Mouse (Mus musculus): ENCODE measurements around the gene App. TPM values are rescaled to one million over a fixed set of nuclear protein-coding genes. Genes with fewer than 3 reads are reported as not detected.

Gene App
- polyA plus RNA-seq, 1 experiment from 2014 or later, result 158 TPM

DNA sequence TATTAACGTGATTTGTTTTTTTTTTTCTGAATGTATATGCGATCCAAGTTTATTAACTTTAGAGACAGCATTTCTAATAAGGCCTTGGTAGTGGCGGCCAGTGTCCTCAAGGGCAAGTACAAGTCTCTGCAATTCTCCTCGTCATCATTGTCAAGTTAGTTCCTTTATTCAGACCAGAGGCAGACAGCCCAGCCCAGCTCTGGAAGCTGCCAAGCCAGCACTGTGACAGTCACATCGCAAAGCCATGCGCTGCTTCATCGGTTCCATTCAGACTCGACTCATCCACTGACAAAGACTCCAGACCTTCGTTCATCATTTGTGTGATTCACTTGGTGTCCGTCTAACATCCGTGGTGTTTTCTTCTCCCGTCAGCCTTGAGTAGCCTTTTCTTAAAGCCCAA is 100.9 kb downstream of the App start:
- H3K4me1 ChIP-seq (ENCODE audit: control insufficient read depth, insufficient read depth, low read length), result no peaks in the 10 kb centered on the region
- WGBS, result 80% methylated on average over 12 of the region's 12 CpGs
- no peak for ATAC-seq
- H3K27ac ChIP-seq (ENCODE audit: low read depth, low read length), result no peak overlapping the region
- no peak overlapping the region for H3K4me2 ChIP-seq (ENCODE audit: low read length)
- no peaks in the 10 kb centered on the region for H3K27me3 ChIP-seq (replicated peaks; ENCODE audit: control insufficient read depth, insufficient read depth, low read length)
- no peak for DNase-seq (ENCODE audit: low spot score)
- no peaks in the 10 kb centered on the region for H3K9me3 ChIP-seq (replicated peaks; ENCODE audit: control insufficient read depth, low read length)
- H3K36me3 ChIP-seq (ENCODE audit: control insufficient read depth, insufficient read depth, low read length), result peaks cover 33% of the 10 kb centered on the region; the same call in 1 of the 2 replicates
- H3K9ac ChIP-seq (ENCODE audit: low read length), result no peak overlapping the region
- H3K4me3 ChIP-seq (ENCODE audit: low read depth, low read length), result no peak overlapping the region

DNA sequence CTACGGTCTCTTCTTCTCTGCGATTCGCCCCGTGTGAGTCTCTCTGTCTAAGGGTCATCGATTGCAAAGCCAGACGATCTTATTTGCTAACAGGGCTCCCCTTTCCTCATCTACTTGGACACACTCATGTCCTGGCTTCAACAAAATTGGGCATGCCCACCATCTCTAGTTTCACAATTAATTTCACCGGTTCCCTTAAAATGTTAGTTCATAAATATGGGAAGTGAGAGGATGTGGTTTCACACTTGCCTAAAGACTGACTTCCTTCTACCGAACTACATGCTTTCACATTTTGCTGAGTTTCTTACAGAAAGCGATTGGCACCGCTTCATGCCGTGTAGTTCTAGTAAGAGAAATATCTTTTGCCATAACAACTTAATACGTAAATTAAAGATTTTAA is 101.8 kb downstream of the App start:
- 96% methylated on average over 12 of the region's 12 CpGs for whole genome bisulfite sequencing

DNA sequence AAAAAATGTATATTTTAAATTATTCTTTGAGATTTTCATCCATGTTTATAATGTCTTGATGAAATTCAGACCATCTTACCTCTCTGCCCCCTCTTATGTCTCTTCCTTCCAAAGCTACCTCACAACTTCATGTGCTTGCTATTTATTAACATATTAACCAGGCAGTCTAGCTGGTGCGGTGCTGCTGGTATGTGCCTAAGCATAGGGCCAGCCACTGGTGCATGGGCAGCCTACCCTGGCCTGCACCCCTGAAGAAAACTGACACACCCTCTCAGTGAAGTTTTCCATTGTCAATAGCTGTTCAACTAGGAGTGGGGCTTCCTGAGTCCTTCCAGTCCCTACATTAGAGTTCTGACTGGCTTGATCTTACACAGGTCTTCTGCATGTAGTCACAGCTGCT is 102.3 kb downstream of the App start:
- no peak overlapping the region for H3K4me3 ChIP-seq (ENCODE audit: low read depth, low read length)
- no peaks in the 10 kb centered on the region for H3K27me3 ChIP-seq (replicated peaks; ENCODE audit: control insufficient read depth, insufficient read depth, low read length)
- ATAC-seq (no peak), DNase-seq (ENCODE audit: low spot score) (no peak)
- no peaks in the 10 kb centered on the region; the same call in 1 of the 2 replicates for H3K4me1 ChIP-seq (ENCODE audit: control insufficient read depth, insufficient read depth, low read length)
- no peaks in the 10 kb centered on the region for H3K9me3 ChIP-seq (replicated peaks; ENCODE audit: control insufficient read depth, low read length)
- no peak overlapping the region for H3K9ac ChIP-seq (ENCODE audit: low read length)
- WGBS, result 97% methylated on average over 1 of the region's 1 CpGs
- no peak overlapping the region for H3K4me2 ChIP-seq (ENCODE audit: low read length)
- H3K36me3 ChIP-seq (ENCODE audit: control insufficient read depth, insufficient read depth, low read length), result peaks cover 20% of the 10 kb centered on the region; the same call in 1 of the 2 replicates
- H3K27ac ChIP-seq (ENCODE audit: low read depth, low read length), result no peak overlapping the region

More for the DNA sequence above, 101.8 kb downstream of the App start:
- Histone ChIP-seq H3K9me3 (replicated peaks; ENCODE audit: control insufficient read depth, low read length) (no peaks in the 10 kb centered on the region), H3K9ac (ENCODE audit: low read length) (no peak overlapping the region), H3K27ac (ENCODE audit: low read depth, low read length) (no peak overlapping the region), H3K27me3 (replicated peaks; ENCODE audit: control insufficient read depth, insufficient read depth, low read length) (no peaks in the 10 kb centered on the region), H3K36me3 (ENCODE audit: control insufficient read depth, insufficient read depth, low read length) (peaks cover 26% of the 10 kb centered on the region; the same call in 1 of the 2 replicates), H3K4me2 (ENCODE audit: low read length) (no peak overlapping the region), H3K4me1 (ENCODE audit: control insufficient read depth, insufficient read depth, low read length) (no peaks in the 10 kb centered on the region), H3K4me3 (ENCODE audit: low read depth, low read length) (no peak overlapping the region)
- DNase-seq (ENCODE audit: low spot score), result no peak
- no peak for ATAC-seq

DNA sequence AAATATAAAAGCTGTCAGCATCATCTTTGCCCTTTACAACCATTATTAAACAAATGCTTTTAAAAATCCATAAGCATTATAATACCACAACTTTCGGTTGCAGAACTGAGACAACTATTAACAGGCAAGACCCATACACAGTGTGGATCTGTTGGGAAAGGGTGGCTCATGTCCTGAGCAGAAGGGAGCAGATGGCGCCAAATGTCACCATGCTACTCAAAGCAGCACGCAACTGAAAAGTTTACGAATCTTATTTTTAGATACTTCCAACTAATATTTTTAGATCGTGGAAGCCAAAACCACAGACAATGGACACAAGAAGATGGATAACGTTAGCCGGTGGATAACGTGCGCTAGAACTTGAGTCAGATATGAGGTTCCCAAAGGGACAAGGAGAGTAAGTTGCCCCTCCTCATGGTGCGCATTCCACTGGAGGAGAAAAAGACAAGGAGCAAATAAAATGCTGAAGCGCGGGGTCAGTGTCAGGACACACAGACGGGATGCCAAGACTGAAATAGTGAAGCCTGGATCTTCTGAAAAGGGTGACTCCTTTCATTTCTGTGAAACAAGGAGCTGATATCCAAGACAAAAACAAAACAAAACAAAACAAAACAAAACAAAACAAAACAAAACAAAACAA is 106.2 kb downstream of the App start:
- no peak overlapping the region for H3K4me3 ChIP-seq (ENCODE audit: low read depth, low read length)
- no peak overlapping the region for H3K9ac ChIP-seq (ENCODE audit: low read length)
- no peak overlapping the region for H3K4me2 ChIP-seq (ENCODE audit: low read length)
- peaks cover 2% of the 10 kb centered on the region; the same call in 1 of the 2 replicates for H3K36me3 ChIP-seq (ENCODE audit: control insufficient read depth, insufficient read depth, low read length)
- no peaks in the 10 kb centered on the region for H3K9me3 ChIP-seq (replicated peaks; ENCODE audit: control insufficient read depth, low read length)
- no peaks in the 10 kb centered on the region; the same call in 1 of the 2 replicates for H3K4me1 ChIP-seq (ENCODE audit: control insufficient read depth, insufficient read depth, low read length)
- no peak overlapping the region for H3K27ac ChIP-seq (ENCODE audit: low read depth, low read length)
- H3K27me3 ChIP-seq (replicated peaks; ENCODE audit: control insufficient read depth, insufficient read depth, low read length), result no peaks in the 10 kb centered on the region
- DNase-seq (ENCODE audit: low spot score) (no peak), ATAC-seq (no peak)
- 89% methylated on average over 13 of the region's 13 CpGs for WGBS

DNA sequence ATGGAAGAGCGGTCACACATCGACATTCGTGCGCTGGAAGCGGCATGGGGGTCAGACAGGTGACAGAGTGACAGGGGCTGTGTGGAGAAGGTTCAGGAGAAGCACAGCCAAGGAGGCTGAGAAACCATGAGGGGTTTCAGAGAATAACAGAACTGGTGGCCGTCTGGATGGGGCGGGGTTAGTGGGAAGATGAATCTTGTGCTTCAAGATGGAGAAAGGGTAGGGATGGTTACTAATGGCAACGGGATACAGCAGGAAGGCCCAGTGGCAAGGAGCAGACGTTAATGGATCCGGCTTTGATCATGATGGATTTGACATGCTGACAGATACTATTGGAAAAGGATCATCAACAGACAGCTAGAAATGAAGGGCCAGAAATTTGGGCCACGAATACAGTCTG is 107.3 kb downstream of the App start:
- Histone ChIP-seq H3K4me1 (ENCODE audit: control insufficient read depth, insufficient read depth, low read length) (no peaks in the 10 kb centered on the region; the same call in 1 of the 2 replicates), H3K9ac (ENCODE audit: low read length) (no peak overlapping the region), H3K27ac (ENCODE audit: low read depth, low read length) (no peak overlapping the region), H3K4me2 (ENCODE audit: low read length) (no peak overlapping the region), H3K9me3 (replicated peaks; ENCODE audit: control insufficient read depth, low read length) (0 out of 2 replicates have a peak, but pooled peaks cover 3% of the 10 kb centered on the region), H3K4me3 (ENCODE audit: low read depth, low read length) (no peak overlapping the region), H3K36me3 (ENCODE audit: control insufficient read depth, insufficient read depth, low read length) (0 out of 2 replicates have a peak, but pooled peaks cover under 1% of the 10 kb centered on the region), H3K27me3 (replicated peaks; ENCODE audit: control insufficient read depth, insufficient read depth, low read length) (no peaks in the 10 kb centered on the region)
- DNase-seq (ENCODE audit: low spot score) (no peak), ATAC-seq (no peak)
- WGBS, result 89% methylated on average over 11 of the region's 11 CpGs

DNA sequence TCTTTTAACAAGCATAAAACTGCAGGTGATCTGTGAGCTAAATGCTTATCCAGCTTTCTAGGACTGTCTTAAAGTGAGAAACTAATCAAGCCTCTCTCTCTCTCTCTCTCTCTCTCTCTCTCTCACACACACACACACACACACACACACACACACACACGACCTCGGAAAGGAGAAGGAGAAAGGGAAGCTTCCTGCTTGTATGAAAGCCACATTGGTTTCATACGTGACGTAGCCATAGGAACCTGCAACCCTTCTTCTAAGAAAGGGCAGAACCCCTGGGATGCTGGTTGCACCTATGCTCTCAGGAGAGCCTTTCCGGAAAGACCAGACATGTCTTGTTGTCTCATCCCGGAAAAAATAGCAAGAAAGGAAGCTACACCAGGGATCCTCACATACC is 108.8 kb downstream of the App start:
- Histone ChIP-seq H3K9me3 (replicated peaks; ENCODE audit: control insufficient read depth, low read length) (0 out of 2 replicates have a peak, but pooled peaks cover 4% of the 10 kb centered on the region), H3K36me3 (ENCODE audit: control insufficient read depth, insufficient read depth, low read length) (0 out of 2 replicates have a peak, but pooled peaks cover 4% of the 10 kb centered on the region), H3K27me3 (replicated peaks; ENCODE audit: control insufficient read depth, insufficient read depth, low read length) (no peaks in the 10 kb centered on the region), H3K4me3 (ENCODE audit: low read depth, low read length) (no peak overlapping the region), H3K27ac (ENCODE audit: low read depth, low read length) (no peak overlapping the region), H3K9ac (ENCODE audit: low read length) (no peak overlapping the region), H3K4me2 (ENCODE audit: low read length) (no peak overlapping the region), H3K4me1 (ENCODE audit: control insufficient read depth, insufficient read depth, low read length) (no peaks in the 10 kb centered on the region; the same call in 1 of the 2 replicates)
- WGBS, result 92% methylated on average over 5 of the region's 6 CpGs
- DNase-seq (ENCODE audit: low spot score) (no peak), ATAC-seq (no peak)

DNA sequence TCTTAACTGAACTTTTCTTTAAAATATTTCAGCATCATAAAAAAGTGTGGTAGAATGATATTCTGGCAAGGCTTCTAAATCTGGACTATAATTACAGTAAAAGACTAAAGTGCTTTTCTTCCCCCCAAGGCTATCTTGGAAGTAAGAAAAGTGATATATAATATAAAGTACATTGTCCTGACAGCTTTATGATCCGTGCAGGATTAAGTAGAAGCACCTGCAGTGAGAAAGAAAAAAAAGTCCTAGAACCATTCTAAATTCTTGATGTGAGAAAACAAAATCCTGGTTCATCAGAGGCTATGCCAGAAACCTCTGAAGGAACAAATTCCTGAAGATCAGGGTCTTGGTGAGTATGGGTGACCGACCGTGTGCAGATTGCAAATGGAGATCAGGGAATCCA is 110.8 kb downstream of the App start:
- WGBS, result 96% methylated on average over 3 of the region's 3 CpGs
- Histone ChIP-seq H3K4me2 (ENCODE audit: low read length) (no peak overlapping the region), H3K4me3 (ENCODE audit: low read depth, low read length) (no peak overlapping the region), H3K27me3 (replicated peaks; ENCODE audit: control insufficient read depth, insufficient read depth, low read length) (no peaks in the 10 kb centered on the region), H3K36me3 (ENCODE audit: control insufficient read depth, insufficient read depth, low read length) (0 out of 2 replicates have a peak, but pooled peaks cover 4% of the 10 kb centered on the region), H3K27ac (ENCODE audit: low read depth, low read length) (no peak overlapping the region), H3K9me3 (replicated peaks; ENCODE audit: control insufficient read depth, low read length) (0 out of 2 replicates have a peak, but pooled peaks cover 4% of the 10 kb centered on the region), H3K9ac (ENCODE audit: low read length) (no peak overlapping the region), H3K4me1 (ENCODE audit: control insufficient read depth, insufficient read depth, low read length) (peaks cover 9% of the 10 kb centered on the region; the same call in 1 of the 2 replicates)
- DNase-seq (ENCODE audit: low spot score), result no peak
- no peak for ATAC-seq

DNA sequence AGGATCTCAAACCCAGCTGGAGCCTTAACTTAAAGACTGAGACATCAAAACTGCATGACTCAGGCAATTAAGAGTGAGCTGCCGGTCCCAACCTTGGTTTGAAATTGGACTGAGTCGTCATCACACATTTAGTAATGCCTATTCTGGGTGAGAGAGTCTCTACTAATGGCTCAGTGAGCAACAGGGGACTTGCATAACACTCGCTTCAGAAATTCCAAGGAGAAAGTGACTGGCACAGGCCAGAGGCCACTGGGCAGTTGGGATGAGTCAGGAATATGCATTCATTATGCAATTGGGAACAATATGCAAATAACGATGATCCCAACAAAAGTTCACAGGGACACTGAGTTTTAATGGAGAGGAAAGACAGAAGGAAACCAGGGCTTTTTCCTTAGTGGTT is 111.8 kb downstream of the App start:
- no peak overlapping the region for H3K4me2 ChIP-seq (ENCODE audit: low read length)
- H3K27me3 ChIP-seq (replicated peaks; ENCODE audit: control insufficient read depth, insufficient read depth, low read length), result no peaks in the 10 kb centered on the region
- peaks cover 9% of the 10 kb centered on the region; the same call in 1 of the 2 replicates for H3K4me1 ChIP-seq (ENCODE audit: control insufficient read depth, insufficient read depth, low read length)
- no peak overlapping the region for H3K27ac ChIP-seq (ENCODE audit: low read depth, low read length)
- no peak for ATAC-seq
- WGBS, result 87% methylated on average over 4 of the region's 4 CpGs
- no peak overlapping the region for H3K4me3 ChIP-seq (ENCODE audit: low read depth, low read length)
- no peak overlapping the region for H3K9ac ChIP-seq (ENCODE audit: low read length)
- peaks cover 9% of the 10 kb centered on the region; the same call in 1 of the 2 replicates for H3K36me3 ChIP-seq (ENCODE audit: control insufficient read depth, insufficient read depth, low read length)
- H3K9me3 ChIP-seq (replicated peaks; ENCODE audit: control insufficient read depth, low read length), result 0 out of 2 replicates have a peak, but pooled peaks cover 4% of the 10 kb centered on the region
- no peak for DNase-seq (ENCODE audit: low spot score)

DNA sequence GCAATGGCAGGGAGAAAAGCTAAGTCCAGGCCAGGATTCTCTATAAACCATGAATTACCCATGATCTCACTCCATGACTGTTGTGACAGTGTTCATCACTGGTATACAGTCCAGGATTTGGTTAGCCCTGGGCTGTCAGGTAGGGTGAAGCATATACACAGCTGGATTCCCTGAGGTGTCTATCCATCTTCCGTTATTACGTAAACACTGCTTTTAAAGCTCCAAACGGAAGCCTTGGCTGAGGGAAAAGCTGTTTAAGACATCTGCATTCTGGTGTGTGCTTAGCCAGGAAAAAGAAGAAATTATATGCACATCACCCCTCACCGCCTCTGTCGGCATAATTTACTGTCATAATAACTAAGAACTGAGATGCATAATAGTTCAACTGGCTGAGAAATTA is 115.4 kb downstream of the App start:
- H3K4me1 ChIP-seq (ENCODE audit: control insufficient read depth, insufficient read depth, low read length), result peaks cover 9% of the 10 kb centered on the region; the same call in 1 of the 2 replicates
- 68% methylated on average over 5 of the region's 5 CpGs for WGBS
- peaks cover 25% of the 10 kb centered on the region for H3K36me3 ChIP-seq (ENCODE audit: control insufficient read depth, insufficient read depth, low read length)
- no peaks in the 10 kb centered on the region for H3K27me3 ChIP-seq (replicated peaks; ENCODE audit: control insufficient read depth, insufficient read depth, low read length)
- 0 out of 2 replicates have a peak, but pooled peaks cover 4% of the 10 kb centered on the region for H3K9me3 ChIP-seq (replicated peaks; ENCODE audit: control insufficient read depth, low read length)
- ATAC-seq (peak; percentile 49; the same call in 1 of the 2 replicates), DNase-seq (ENCODE audit: low spot score) (peak; percentile 38)
- no peak overlapping the region for H3K4me3 ChIP-seq (ENCODE audit: low read depth, low read length)
- peak overlapping the region; percentile 75 for H3K27ac ChIP-seq (ENCODE audit: low read depth, low read length)
- no peak overlapping the region for H3K9ac ChIP-seq (ENCODE audit: low read length)
- no peak overlapping the region for H3K4me2 ChIP-seq (ENCODE audit: low read length)
